Mouse (Mus musculus) liver, postnatal 0 days (tissue): ENCODE data around the gene Arl6ip5.

Source experiments
- CTCF ChIP-seq: sonication (generic); IDR thresholded peaks from 2 replicates; pipeline ENCODE4 v1.5.1; 2016; ENCODE audit warnings: antibody characterized with exemption, low read depth
- EP300 ChIP-seq: IDR thresholded peaks from 2 replicates; pipeline ENCODE4 v1.6.1; 2016; ENCODE audit warnings: antibody characterized with exemption, low read depth, mild to moderate bottlenecking

- TF ChIP-seq CTCF = no peak
- no peak for TF ChIP-seq EP300
Observed at GRCm38 (mm10) chr6:97204252-97204869, 6.1 kb upstream of the Arl6ip5 start.
